Mouse (Mus musculus) CD4-positive naive resting alpha-beta T cell, adult 76 days (primary cell): Measurements from ENCODE around the gene Ttc39b. TPM values are rescaled to one million over a fixed set of nuclear protein-coding genes. Genes with fewer than 3 reads are reported as not detected.

Experiments used
- total RNA-seq: library from RNA; stranded (reverse); gene quantifications from one replicate; pipeline ENCODE4 v1.2.4, GENCODE M21; 2023

Gene Ttc39b
- total RNA-seq, result 53.9 TPM

GRCm38 (mm10) chr4:83323910-83324684 is at the start of gene Ttc39b:
Gene Ttc39b, minus strand, starts transcription at chr4:83324255.

Other genes starting within 250 kb of the Ttc39b start
- gene Snapc3, start 93.5 kb upstream of the Ttc39b start, total RNA-seq, result 31.7 TPM
- gene Psip1, start 162.2 kb upstream of the Ttc39b start, total RNA-seq, result 132 TPM
- 7.0 TPM for gene Ccdc171, start 201.3 kb upstream of the Ttc39b start, total RNA-seq